ENCODE assay signal across 35 mouse cellular contexts in the genomic region with DNA sequence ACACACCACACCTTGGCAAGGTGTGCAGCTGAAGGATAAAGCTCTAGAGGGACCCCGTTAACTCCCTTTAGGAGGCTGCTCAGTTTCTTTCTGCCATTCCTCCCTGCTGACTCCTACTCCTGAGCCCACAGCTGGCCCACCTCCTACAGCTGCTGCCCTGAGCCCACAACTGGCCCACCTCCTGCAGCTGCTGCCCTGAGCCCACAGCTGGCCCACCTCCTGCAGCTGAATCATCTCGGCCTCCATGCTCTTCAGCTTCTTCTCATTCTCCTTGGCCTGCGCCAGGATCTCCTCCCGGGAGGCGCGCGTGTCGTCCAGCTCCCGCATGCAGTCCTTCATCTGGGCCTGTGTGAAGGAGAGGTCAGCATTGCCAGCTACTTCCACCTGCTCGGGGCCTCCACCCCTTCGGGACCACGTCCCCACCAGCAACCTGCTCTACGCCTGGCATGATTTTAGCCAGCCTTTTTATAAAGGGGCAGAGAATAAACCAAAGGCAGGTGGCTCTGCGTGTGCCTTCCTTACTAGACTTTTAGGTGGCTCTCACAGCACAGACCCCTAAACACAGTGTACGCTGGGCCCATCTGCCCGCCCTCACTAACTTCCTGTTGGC. TPM values are rescaled to one million over a fixed set of nuclear protein-coding genes. Genes with fewer than 3 reads are reported as not detected.
A peak's percentile ranks its signal among the peaks of the same experiment; 100 is the strongest.
DNase-seq lines count a peak whose midpoint lies in the region; ATAC-seq and TF ChIP-seq lines count a peak whose summit lies in the region.
"Had no signal": no experiment of that assay in that cellular context is flagged by ENCODE, and none has a peak within 500 bp of the region (broad histone marks: within the 10 kb centered on the region; RNA-seq: fewer than 3 reads in every experiment).

No protein-coding gene starts in this region.

- peak overlapping the region; percentile 21; the same call in 1 of the 2 replicates for H3K27ac ChIP-seq in liver, embryonic 13.5 days
- H3K27ac ChIP-seq in liver, embryonic 12.5 days = no peak overlapping the region
- H3K27ac ChIP-seq in stomach, embryonic 15.5 days = 0 out of 2 replicates have a peak overlapping the region, but pooled peaks have one; percentile 5
- H3K27ac ChIP-seq in stomach, postnatal 0 days (replicated peaks) = no peak overlapping the region
- peak overlapping the region; percentile 66 for H3K27ac ChIP-seq in macrophage
- H3K27ac ChIP-seq in midbrain, embryonic 11.5 days (ENCODE audit: low read depth, low read length) = no peak overlapping the region
- H3K27ac ChIP-seq: heart, embryonic 10.5 days; hindbrain, embryonic 15.5 days; midbrain, embryonic 10.5 days; neural tube, embryonic 12.5 days had no signal

- H3K4me2 ChIP-seq in liver, embryonic 13.5 days = no peak overlapping the region
- no peak overlapping the region for H3K4me2 ChIP-seq in liver, embryonic 12.5 days
- no peak overlapping the region for H3K4me2 ChIP-seq in stomach, embryonic 15.5 days
- H3K4me2 ChIP-seq in stomach, postnatal 0 days (replicated peaks; ENCODE audit: low read depth) = no peak overlapping the region
- no peak overlapping the region for H3K4me2 ChIP-seq in midbrain, embryonic 11.5 days
- H3K4me2 ChIP-seq: heart, embryonic 15.5 days; hindbrain, embryonic 15.5 days; neural tube, embryonic 12.5 days had no signal

- no peaks in the 10 kb centered on the region for H3K9me3 ChIP-seq in liver, embryonic 13.5 days (replicated peaks)
- H3K9me3 ChIP-seq in liver, embryonic 12.5 days (replicated peaks) = no peaks in the 10 kb centered on the region
- no peaks in the 10 kb centered on the region for H3K9me3 ChIP-seq in stomach, embryonic 15.5 days
- no peaks in the 10 kb centered on the region for H3K9me3 ChIP-seq in stomach, postnatal 0 days (ENCODE audit: control insufficient read depth, low read length)
- H3K9me3 ChIP-seq in midbrain, embryonic 11.5 days (ENCODE audit: control insufficient read depth, low read length) = no peaks in the 10 kb centered on the region
- H3K9me3 ChIP-seq: heart, embryonic 10.5 days; heart, embryonic 15.5 days; hindbrain, embryonic 15.5 days; midbrain, embryonic 10.5 days; neural tube, embryonic 12.5 days had no signal

- peaks cover 3% of the 10 kb centered on the region for H3K4me1 ChIP-seq in liver, embryonic 13.5 days (replicated peaks)
- no peaks in the 10 kb centered on the region for H3K4me1 ChIP-seq in liver, embryonic 12.5 days
- no peaks in the 10 kb centered on the region for H3K4me1 ChIP-seq in stomach, embryonic 15.5 days
- no peaks in the 10 kb centered on the region for H3K4me1 ChIP-seq in stomach, postnatal 0 days (replicated peaks; ENCODE audit: control insufficient read depth, insufficient read depth)
- no peaks in the 10 kb centered on the region for H3K4me1 ChIP-seq in midbrain, embryonic 11.5 days (ENCODE audit: control insufficient read depth, insufficient read depth, low read length)
- H3K4me1 ChIP-seq: heart, embryonic 10.5 days; hindbrain, embryonic 15.5 days; midbrain, embryonic 10.5 days; neural tube, embryonic 12.5 days had no signal

- no peak for TF ChIP-seq EP300 in stomach, postnatal 0 days (optimal IDR thresholded peaks at IDR 0.05)

- no peaks in the 10 kb centered on the region for H3K79me2 ChIP-seq in macrophage (ENCODE audit: inconsistent target)

- WGBS in liver, embryonic 13.5 days (ENCODE audit: insufficient replicate concordance) = 92% methylated on average over 16 of the region's 16 CpGs
- 88% methylated on average over 16 of the region's 16 CpGs for WGBS in liver, embryonic 12.5 days (ENCODE audit: insufficient replicate concordance)
- 84% methylated on average over 16 of the region's 16 CpGs for WGBS in stomach, embryonic 15.5 days
- 83% methylated on average over 16 of the region's 16 CpGs for WGBS in stomach, postnatal 0 days
- 96% methylated on average over 16 of the region's 16 CpGs for WGBS in macrophage (ENCODE audit: missing documents)
- WGBS in midbrain, embryonic 11.5 days = 93% methylated on average over 16 of the region's 16 CpGs

- peak; percentile 92 for DNase-seq in heart, adult 11 months
- no peak for DNase-seq in heart, postnatal 4 days
- no peak for DNase-seq in liver, embryonic 13.5 days
- DNase-seq in stomach, postnatal 0 days (ENCODE audit: low spot score) = no peak
- no peak for DNase-seq in midbrain, embryonic 11.5 days (ENCODE audit: low spot score, missing footprints)
- DNase-seq: adrenal gland, postnatal 14 days; cerebellum, adult 18-20 months; cerebellum, postnatal 14 days; gastrocnemius, postnatal 10 days; heart, postnatal 36 days; kidney, adult 11 months; kidney, postnatal 14 days; liver, postnatal 0 days; thymus, adult 2 months; thymus, postnatal 36 days had no signal

- H3K9ac ChIP-seq in liver, embryonic 13.5 days = no peak overlapping the region
- no peak overlapping the region for H3K9ac ChIP-seq in liver, embryonic 12.5 days
- no peak overlapping the region for H3K9ac ChIP-seq in stomach, embryonic 15.5 days
- no peak overlapping the region for H3K9ac ChIP-seq in stomach, postnatal 0 days (ENCODE audit: low read length)
- no peak overlapping the region for H3K9ac ChIP-seq in midbrain, embryonic 11.5 days (ENCODE audit: low read length)
- H3K9ac ChIP-seq: heart, embryonic 15.5 days; hindbrain, embryonic 15.5 days; liver, postnatal 0 days; neural tube, embryonic 12.5 days had no signal

- H3K27me3 ChIP-seq in liver, embryonic 13.5 days = no peaks in the 10 kb centered on the region
- no peaks in the 10 kb centered on the region for H3K27me3 ChIP-seq in liver, embryonic 12.5 days (replicated peaks)
- H3K27me3 ChIP-seq in stomach, embryonic 15.5 days (replicated peaks) = no peaks in the 10 kb centered on the region
- H3K27me3 ChIP-seq in stomach, postnatal 0 days (ENCODE audit: control insufficient read depth, insufficient read depth, low read length) = no peaks in the 10 kb centered on the region
- no peaks in the 10 kb centered on the region for H3K27me3 ChIP-seq in midbrain, embryonic 11.5 days (ENCODE audit: control insufficient read depth, insufficient read depth, low read length)
- H3K27me3 ChIP-seq: heart, embryonic 15.5 days; hindbrain, embryonic 15.5 days; neural tube, embryonic 12.5 days had no signal

- peaks cover 100% of the 10 kb centered on the region for H3K36me3 ChIP-seq in liver, embryonic 13.5 days
- H3K36me3 ChIP-seq in liver, embryonic 12.5 days = peaks cover 100% of the 10 kb centered on the region
- H3K36me3 ChIP-seq in stomach, embryonic 15.5 days = peaks cover 95% of the 10 kb centered on the region
- H3K36me3 ChIP-seq in stomach, postnatal 0 days (ENCODE audit: control insufficient read depth, insufficient read depth, low read length) = peaks cover 83% of the 10 kb centered on the region
- H3K36me3 ChIP-seq in macrophage (ENCODE audit: inconsistent target) = peaks cover 95% of the 10 kb centered on the region
- H3K36me3 ChIP-seq in midbrain, embryonic 11.5 days (ENCODE audit: control insufficient read depth, insufficient read depth, low read length) = peaks cover 23% of the 10 kb centered on the region

- no peak for TF ChIP-seq CTCF in stomach, postnatal 0 days (IDR thresholded peaks at IDR 0.05; ENCODE audit: low read depth)

- H3K4me3 ChIP-seq in liver, embryonic 13.5 days (replicated peaks) = no peak overlapping the region
- no peak overlapping the region for H3K4me3 ChIP-seq in liver, embryonic 12.5 days
- H3K4me3 ChIP-seq in stomach, embryonic 15.5 days (replicated peaks) = no peak overlapping the region
- H3K4me3 ChIP-seq in stomach, postnatal 0 days (ENCODE audit: low read depth, low read length) = no peak overlapping the region
- H3K4me3 ChIP-seq in macrophage (ENCODE audit: inconsistent target) = no peak overlapping the region
- H3K4me3 ChIP-seq in midbrain, embryonic 11.5 days (ENCODE audit: low read depth, low read length) = no peak overlapping the region
- H3K4me3 ChIP-seq: erythroblast, embryonic 14.5 days; heart, embryonic 10.5 days; heart, embryonic 15.5 days; hindbrain, embryonic 15.5 days; midbrain, embryonic 10.5 days; neural tube, embryonic 12.5 days had no signal

- ATAC-seq in liver, embryonic 13.5 days (ENCODE audit: low read depth) = no peak
- ATAC-seq in liver, embryonic 12.5 days = no peak
- ATAC-seq in stomach, embryonic 15.5 days (ENCODE audit: insufficient read depth, low FRiP score, low read depth) = no peak
- ATAC-seq in stomach, postnatal 0 days (ENCODE audit: low FRiP score, low TSS enrichment) = no peak
- no peak for ATAC-seq in midbrain, embryonic 11.5 days (ENCODE audit: low FRiP score)
- ATAC-seq: forebrain, embryonic 16.5 days; inflammation-experienced regulatory T-cells, adult 6 months; liver, postnatal 0 days; midbrain, embryonic 16.5 days had no signal

RNA-seq across cellular contexts. Expression of gene Apol8, which starts 8.8 kb away (rescaled TPM):
- under 1 TPM; 0.17 to 0.38 TPM for total RNA-seq in heart, postnatal 4 days (2021)
- polyA plus RNA-seq in liver, embryonic 13.5 days (2015; fragmentation: Nextera tagmentation; extraction: Ambion mirVana) = 29.8 and 34.9 TPM in 2 replicates
- polyA plus RNA-seq in liver, embryonic 12.5 days (2016; fragmentation: Nextera tagmentation; extraction: Ambion mirVana) = 25.8 and 26.7 TPM in 2 replicates
- polyA plus RNA-seq in stomach, embryonic 15.5 days (2015; fragmentation: Nextera tagmentation; extraction: Ambion mirVana) = 0.75 and 1.7 TPM in 2 replicates
- polyA plus RNA-seq in stomach, postnatal 0 days (2015; fragmentation: Nextera tagmentation; extraction: Ambion mirVana) = 0.05 and 0.10 TPM in 2 replicates
- 1 to 10 TPM in 2 of 26 experiments, under 1 TPM in 5, not detected in 19; 0.25 to 2.2 (median 0.40) TPM for total RNA-seq in macrophage (2018; cell fraction: chromatin; rRNA removed)
- under 1 TPM in 3 of 26 experiments, not detected in 23; 0.06 to 0.22 (median 0.09) TPM for total RNA-seq in macrophage (2018; cell fraction: cytosol; rRNA removed)
- total RNA-seq in macrophage (2018; cell fraction: nucleus; rRNA removed) = 1 to 10 TPM in 2 of 26 experiments, under 1 TPM in 6, not detected in 18; 0.18 to 7.8 (median 0.48) TPM
- polyA plus RNA-seq in macrophage (2018) = not detected in 3 replicates
- 0.11 and 0.34 TPM in 2 replicates for polyA plus RNA-seq in midbrain, embryonic 11.5 days (2014; fragmentation: Nextera tagmentation; extraction: Ambion mirVana)
- total RNA-seq: heart, postnatal 36 days had no signal
- polyA plus RNA-seq: embryonic facial prominence, embryonic 14.5 days; heart, embryonic 15.5 days; kidney, embryonic 14.5 days; liver, adult 2 months had no signal

RNA-seq across cellular contexts. Expression of gene Apol9b, which starts 36.8 kb away (rescaled TPM):
- under 1 TPM in 1 of 2 experiments, not detected in 1; 0.41 TPM for total RNA-seq in heart, postnatal 4 days (2021)
- not detected in 2 replicates for polyA plus RNA-seq in liver, embryonic 13.5 days (2015; fragmentation: Nextera tagmentation; extraction: Ambion mirVana)
- not detected in 2 replicates for polyA plus RNA-seq in liver, embryonic 12.5 days (2016; fragmentation: Nextera tagmentation; extraction: Ambion mirVana)
- 0.13 TPM in 1 of 2 replicates, not detected in the other for polyA plus RNA-seq in stomach, embryonic 15.5 days (2015; fragmentation: Nextera tagmentation; extraction: Ambion mirVana)
- polyA plus RNA-seq in stomach, postnatal 0 days (2015; fragmentation: Nextera tagmentation; extraction: Ambion mirVana) = 0.33 and 0.45 TPM in 2 replicates
- 10 to 100 TPM in 10 of 26 experiments, 1 to 10 TPM in 5, under 1 TPM in 1, not detected in 10; 0.41 to 30.9 (median 12.2) TPM for total RNA-seq in macrophage (2018; cell fraction: chromatin; rRNA removed)
- total RNA-seq in macrophage (2018; cell fraction: cytosol; rRNA removed) = 10 to 100 TPM in 13 of 26 experiments, 1 to 10 TPM in 2, under 1 TPM in 11; 0.28 to 48.5 (median 9.0) TPM
- total RNA-seq in macrophage (2018; cell fraction: nucleus; rRNA removed) = 10 to 100 TPM in 13 of 26 experiments, 1 to 10 TPM in 6, under 1 TPM in 5, not detected in 2; 0.42 to 62.4 (median 17.8) TPM
- 0.42 to 2.2 TPM (median 1.1 TPM) in 3 replicates for polyA plus RNA-seq in macrophage (2018)
- polyA plus RNA-seq in midbrain, embryonic 11.5 days (2014; fragmentation: Nextera tagmentation; extraction: Ambion mirVana) = not detected in 2 replicates
- total RNA-seq: gastrocnemius, postnatal 10 days; layer of hippocampus, postnatal 14 days; left cerebral cortex, adult 8-10 months; megakaryocyte progenitor cell, adult 5-6 weeks; MEL had no signal
- polyA plus RNA-seq: embryonic facial prominence, embryonic 14.5 days; erythroblast, embryonic 14.5 days; forebrain, embryonic 11.5 days; forebrain, embryonic 16.5 days; heart, embryonic 10.5 days; hindbrain, embryonic 15.5 days; kidney, embryonic 14.5 days; midbrain, embryonic 10.5 days; midbrain, embryonic 16.5 days; neural tube, embryonic 12.5 days had no signal

Comparison
In these comparisons a context has a peak if more than half of its experiments do, and no peak if none do; other contexts are left out.
1. H3K27ac ChIP-seq: peak in liver, embryonic 13.5 days (single experiment), stomach, embryonic 15.5 days (single experiment) and macrophage (single experiment); none in liver, embryonic 12.5 days (single experiment), stomach, postnatal 0 days (single experiment) and midbrain, embryonic 11.5 days (single experiment).